Mouse (Mus musculus): ENCODE data around the gene Limk2.

DNA sequence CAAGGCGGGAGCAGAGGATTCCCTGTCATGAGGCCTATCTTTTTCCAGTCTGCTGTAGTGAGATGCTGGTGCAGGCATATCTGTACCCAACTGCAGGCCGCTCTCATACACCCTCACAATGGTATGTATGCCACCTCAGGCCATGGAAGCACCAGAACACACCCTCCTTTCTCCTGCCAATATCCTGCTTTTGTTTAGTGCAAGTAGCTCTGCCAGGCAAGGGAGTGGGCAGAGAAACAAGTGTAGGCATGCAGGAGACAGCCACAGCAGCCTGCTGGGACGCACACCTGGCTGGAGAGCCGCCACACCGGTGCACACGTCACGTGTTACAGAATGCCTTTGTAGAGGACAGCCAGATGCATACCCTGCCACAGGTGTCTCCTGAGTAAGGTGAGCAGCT lies 42.6 kb downstream of the Limk2 start:
- TF ChIP-seq ZNF384 (IDR thresholded peaks at IDR 0.05; ENCODE audit: low read depth, low read length) (no peak), ZC3H11A (IDR thresholded peaks at IDR 0.05; ENCODE audit: borderline replicate concordance, low read depth, low read length) (no peak), HCFC1 (IDR thresholded peaks at IDR 0.05; ENCODE audit: borderline replicate concordance, insufficient read depth, low read length) (no peak)
